Mouse (Mus musculus): ENCODE results near the gene Gtf3c5. TPM values are rescaled to one million over a fixed set of nuclear protein-coding genes. Genes with fewer than 3 reads are reported as not detected.

Gene Gtf3c5
- polyA plus RNA-seq, 1 experiment = not detected

- WGBS = 56% methylated on average over 8 of the region's 8 CpGs
- no peak for TF ChIP-seq POLR2A (IDR thresholded peaks at IDR 0.05; ENCODE audit: insufficient read depth, low read depth, low read length)
- no peak for TF ChIP-seq CTCF (IDR thresholded peaks at IDR 0.05; ENCODE audit: insufficient read depth, low read depth, low read length)
- H3K4me3 ChIP-seq (ENCODE audit: insufficient read depth, low read depth, low read length) = no peak overlapping the region
- no peak overlapping the region for H3K27ac ChIP-seq (ENCODE audit: insufficient read depth, low read depth, low read length)
- H3K4me1 ChIP-seq (ENCODE audit: control insufficient read depth, insufficient read depth, low read length) = peaks cover 32% of the 10 kb centered on the region
Measured at GRCm38 (mm10) chr2:28543894-28544293, 39.7 kb downstream of the Gtf3c5 start.

DNA sequence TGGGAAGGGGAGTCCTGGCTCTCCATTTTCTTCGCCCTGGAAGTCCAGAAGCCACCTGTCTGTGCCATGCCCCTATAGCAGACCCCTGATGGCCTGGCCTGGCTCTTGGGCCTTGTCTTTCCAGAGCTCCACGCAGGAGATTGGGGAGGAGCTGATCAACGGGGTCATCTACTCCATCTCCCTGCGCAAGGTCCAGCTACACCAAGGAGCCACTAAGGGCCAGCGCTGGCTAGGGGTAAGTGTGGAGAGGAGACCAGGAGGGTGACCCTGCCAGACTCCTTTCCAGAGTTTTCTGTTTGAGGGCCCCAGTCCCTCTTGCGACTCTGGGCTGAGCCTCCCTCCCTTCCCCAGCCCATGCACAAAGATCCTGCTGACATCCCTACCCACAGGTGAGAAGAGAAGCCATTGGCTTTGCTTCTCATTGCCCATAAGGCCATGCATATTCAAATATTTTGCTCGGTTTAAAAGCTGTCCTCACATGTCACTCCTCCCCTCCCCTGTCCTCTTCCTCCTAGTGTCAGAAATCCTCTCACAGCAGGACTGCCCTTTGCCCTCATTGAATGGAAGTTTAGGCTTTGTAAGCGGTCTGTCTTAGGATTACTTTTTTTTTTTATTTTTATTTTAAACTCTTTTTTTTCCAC lies 42.8 kb downstream of the Gtf3c5 start:
- TF ChIP-seq POLR2A (IDR thresholded peaks at IDR 0.05; ENCODE audit: insufficient read depth, low read depth, low read length) = no peak
- TF ChIP-seq CTCF (IDR thresholded peaks at IDR 0.05; ENCODE audit: insufficient read depth, low read depth, low read length) = no peak
- peaks cover 63% of the 10 kb centered on the region for H3K4me1 ChIP-seq (ENCODE audit: control insufficient read depth, insufficient read depth, low read length)
- WGBS = 83% methylated on average over 8 of the region's 8 CpGs
- H3K27ac ChIP-seq (ENCODE audit: insufficient read depth, low read depth, low read length) = 0 out of 2 replicates have a peak overlapping the region, but pooled peaks have one; percentile 56
- no peak overlapping the region for H3K4me3 ChIP-seq (ENCODE audit: insufficient read depth, low read depth, low read length)

GRCm38 (mm10) chr2:28539949-28540348 lies 43.6 kb downstream of the Gtf3c5 start:
- Histone ChIP-seq H3K4me3 (ENCODE audit: insufficient read depth, low read depth, low read length) (no peak overlapping the region), H3K27ac (ENCODE audit: insufficient read depth, low read depth, low read length) (peak overlapping the region; percentile 56), H3K4me1 (ENCODE audit: control insufficient read depth, insufficient read depth, low read length) (peaks cover 71% of the 10 kb centered on the region)
- TF ChIP-seq CTCF (IDR thresholded peaks at IDR 0.05; ENCODE audit: insufficient read depth, low read depth, low read length) (no peak), POLR2A (IDR thresholded peaks at IDR 0.05; ENCODE audit: insufficient read depth, low read depth, low read length) (no peak)
- 78% methylated on average over 2 of the region's 2 CpGs for WGBS

GRCm38 (mm10) chr2:28539206-28539605 lies 44.3 kb downstream of the Gtf3c5 start:
- H3K4me1 ChIP-seq (ENCODE audit: control insufficient read depth, insufficient read depth, low read length) = peaks cover 72% of the 10 kb centered on the region
- H3K4me3 ChIP-seq (ENCODE audit: insufficient read depth, low read depth, low read length) = no peak overlapping the region
- TF ChIP-seq CTCF (IDR thresholded peaks at IDR 0.05; ENCODE audit: insufficient read depth, low read depth, low read length) = no peak
- no peak for TF ChIP-seq POLR2A (IDR thresholded peaks at IDR 0.05; ENCODE audit: insufficient read depth, low read depth, low read length)
- H3K27ac ChIP-seq (ENCODE audit: insufficient read depth, low read depth, low read length) = peak overlapping the region; percentile 56
- WGBS = 34% methylated on average over 7 of the region's 7 CpGs

DNA sequence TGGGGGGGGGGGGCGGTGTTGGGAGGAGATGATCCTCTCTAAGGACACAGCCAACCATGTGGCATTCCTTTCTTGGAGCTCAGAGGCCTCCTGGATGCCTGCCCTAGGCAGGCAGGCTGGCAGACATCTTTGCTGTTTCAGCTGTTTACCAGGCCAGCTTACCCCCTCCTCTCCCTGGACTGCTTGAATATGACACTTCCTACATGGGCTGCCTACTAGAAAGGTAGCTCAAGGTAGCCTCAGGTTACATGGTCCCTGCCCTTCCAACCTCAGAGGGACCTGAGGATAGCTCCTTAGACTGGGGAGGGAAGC lies 44.8 kb downstream of the Gtf3c5 start:
- WGBS = 30% methylated on average over 1 of the region's 1 CpGs
- no peak for TF ChIP-seq POLR2A (IDR thresholded peaks at IDR 0.05; ENCODE audit: insufficient read depth, low read depth, low read length)
- no peak for TF ChIP-seq CTCF (IDR thresholded peaks at IDR 0.05; ENCODE audit: insufficient read depth, low read depth, low read length)
- Histone ChIP-seq H3K4me3 (ENCODE audit: insufficient read depth, low read depth, low read length) (no peak overlapping the region), H3K4me1 (ENCODE audit: control insufficient read depth, insufficient read depth, low read length) (peaks cover 72% of the 10 kb centered on the region), H3K27ac (ENCODE audit: insufficient read depth, low read depth, low read length) (peak overlapping the region; percentile 55; the same call in 1 of the 2 replicates)

DNA sequence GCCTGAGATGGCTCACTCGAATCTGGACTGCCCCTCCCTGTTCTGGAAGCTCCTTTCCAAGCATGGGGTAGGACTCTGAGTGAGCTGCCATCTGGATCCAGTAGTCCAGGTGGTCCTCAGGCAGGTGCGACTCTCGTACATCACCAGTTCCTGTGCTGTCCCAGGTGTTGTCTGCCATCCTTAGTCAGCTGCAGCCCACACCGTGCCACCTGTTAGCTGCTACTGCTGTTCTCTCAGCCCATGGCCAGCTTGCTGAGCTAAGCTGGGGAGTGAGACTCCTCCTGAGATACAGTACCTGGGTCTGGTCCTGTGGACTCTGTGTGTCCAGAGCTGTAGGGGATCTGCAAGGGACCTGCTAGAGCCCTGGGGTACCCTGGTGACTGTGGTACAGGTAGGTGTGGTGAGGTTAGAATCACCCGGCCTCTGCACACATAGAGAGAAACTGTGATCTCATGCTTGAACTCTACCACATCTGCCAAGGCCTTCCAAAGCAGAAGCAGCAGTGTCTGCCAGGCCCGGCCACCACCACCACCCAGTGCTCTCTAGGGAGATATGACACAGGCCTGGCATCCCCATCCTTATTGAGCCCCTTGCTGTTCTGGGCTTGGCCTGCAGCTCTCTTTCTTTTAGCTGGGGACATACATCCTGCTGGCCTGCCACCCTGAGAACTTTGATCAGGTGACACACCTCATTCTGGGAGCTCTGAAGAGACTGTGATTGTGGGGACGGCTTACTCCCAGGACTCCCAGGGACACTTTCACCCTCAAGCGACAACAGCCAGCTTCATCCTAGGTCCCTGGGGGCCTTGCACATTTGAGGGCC lies 45.3 kb downstream of the Gtf3c5 start:
- peaks cover 70% of the 10 kb centered on the region for H3K4me1 ChIP-seq (ENCODE audit: control insufficient read depth, insufficient read depth, low read length)
- H3K4me3 ChIP-seq (ENCODE audit: insufficient read depth, low read depth, low read length) = no peak overlapping the region
- no peak for TF ChIP-seq POLR2A (IDR thresholded peaks at IDR 0.05; ENCODE audit: insufficient read depth, low read depth, low read length)
- TF ChIP-seq CTCF (IDR thresholded peaks at IDR 0.05; ENCODE audit: insufficient read depth, low read depth, low read length) = no peak
- 62% methylated on average over 8 of the region's 8 CpGs for WGBS
- H3K27ac ChIP-seq (ENCODE audit: insufficient read depth, low read depth, low read length) = 0 out of 2 replicates have a peak overlapping the region, but pooled peaks have one; percentile 4

- no peak for TF ChIP-seq POLR2A (IDR thresholded peaks at IDR 0.05; ENCODE audit: insufficient read depth, low read depth, low read length)
- no peak for TF ChIP-seq CTCF (IDR thresholded peaks at IDR 0.05; ENCODE audit: insufficient read depth, low read depth, low read length)
- Histone ChIP-seq H3K27ac (ENCODE audit: insufficient read depth, low read depth, low read length) (0 out of 2 replicates have a peak overlapping the region, but pooled peaks have one; percentile 4), H3K4me1 (ENCODE audit: control insufficient read depth, insufficient read depth, low read length) (peaks cover 73% of the 10 kb centered on the region), H3K4me3 (ENCODE audit: insufficient read depth, low read depth, low read length) (no peak overlapping the region)
- 20% methylated on average over 4 of the region's 4 CpGs for WGBS
Measured at GRCm38 (mm10) chr2:28537634-28537920, 46.0 kb downstream of the Gtf3c5 start.

GRCm38 (mm10) chr2:28536766-28537633 lies 46.6 kb downstream of the Gtf3c5 start:
- H3K27ac ChIP-seq (ENCODE audit: insufficient read depth, low read depth, low read length) = no peak overlapping the region
- TF ChIP-seq CTCF (IDR thresholded peaks at IDR 0.05; ENCODE audit: insufficient read depth, low read depth, low read length) (no peak), POLR2A (IDR thresholded peaks at IDR 0.05; ENCODE audit: insufficient read depth, low read depth, low read length) (no peak)
- 71% methylated on average over 11 of the region's 11 CpGs for WGBS
- no peak overlapping the region for H3K4me3 ChIP-seq (ENCODE audit: insufficient read depth, low read depth, low read length)
- H3K4me1 ChIP-seq (ENCODE audit: control insufficient read depth, insufficient read depth, low read length) = peaks cover 77% of the 10 kb centered on the region
